Mouse (Mus musculus) liver, adult (tissue): ENCODE results near the gene P3h3.

Experiments used
- GATA4 ChIP-seq: IDR thresholded peaks from 2 replicates; pipeline ENCODE4 v1.6.1; 2014; ENCODE audit warnings: mild to moderate bottlenecking, low read length; ENCODE audit not compliant: insufficient replicate concordance

The P3h3 gene

GRCm38 (mm10) chr6:124820891-124821290 is 36.7 kb downstream of the P3h3 start:
- TF ChIP-seq GATA4 = no peak

GRCm38 (mm10) chr6:124817971-124818370 is 39.6 kb downstream of the P3h3 start:
- TF ChIP-seq GATA4 = no peak

- TF ChIP-seq GATA4 = no peak
Measured at GRCm38 (mm10) chr6:124817563-124817962, 40.0 kb downstream of the P3h3 start.

GRCm38 (mm10) chr6:124817125-124817524 is 40.4 kb downstream of the P3h3 start:
- TF ChIP-seq GATA4 = no peak

- no peak for TF ChIP-seq GATA4
Measured at GRCm38 (mm10) chr6:124816611-124817010, 40.9 kb downstream of the P3h3 start.

GRCm38 (mm10) chr6:124814858-124815774 is 42.4 kb downstream of the P3h3 start:
- no peak for TF ChIP-seq GATA4

GRCm38 (mm10) chr6:124814448-124814847 is 43.1 kb downstream of the P3h3 start:
- TF ChIP-seq GATA4 = no peak

- no peak for TF ChIP-seq GATA4
Measured at GRCm38 (mm10) chr6:124813933-124814332, 43.6 kb downstream of the P3h3 start, which contains the start of gene Tpi1. Gene Tpi1 (minus strand): TSS chr6:124814296.

GRCm38 (mm10) chr6:124813496-124813895 is 44.1 kb downstream of the P3h3 start:
- no peak for TF ChIP-seq GATA4

- no peak for TF ChIP-seq GATA4
Measured at GRCm38 (mm10) chr6:124812848-124813247, 44.7 kb downstream of the P3h3 start.

- TF ChIP-seq GATA4 = no peak
Measured at GRCm38 (mm10) chr6:124811701-124812560, 45.6 kb downstream of the P3h3 start.

GRCm38 (mm10) chr6:124811403-124811665 is 46.2 kb downstream of the P3h3 start:
- TF ChIP-seq GATA4 = no peak

GRCm38 (mm10) chr6:124809775-124810538 is 47.6 kb downstream of the P3h3 start:
- TF ChIP-seq GATA4 = no peak

- no peak for TF ChIP-seq GATA4
Measured at GRCm38 (mm10) chr6:124809052-124809774, 48.3 kb downstream of the P3h3 start.
